Mouse (Mus musculus) ES-E14 (cell line): ENCODE measurements around the gene Tcn2. TPM values are rescaled to one million over a fixed set of nuclear protein-coding genes. Genes with fewer than 3 reads are reported as not detected.
"Not testable (repeated sequence)": the region's sequence is repeated elsewhere in the genome, so short reads cannot be mapped to it uniquely, and the experiment has no call there.

Source experiments
- DNase-seq: peaks from one replicate; pipeline ENCODE4 v3.0.0-alpha.2; 2013; ENCODE audit warnings: low read depth, low spot score
- H3K27ac ChIP-seq: 2 replicates; pipeline ENCODE4 v1.5.1; 2012; ENCODE audit warnings: low read depth, mild to moderate bottlenecking, low read length, moderate library complexity, mixed read lengths; ENCODE audit not compliant: poor library complexity, insufficient read depth, severe bottlenecking
- H3K36me3 ChIP-seq: 2 replicates; pipeline ENCODE4 v1.6.1; 2012; ENCODE audit warnings: mild to moderate bottlenecking, low read length, moderate library complexity, mixed read lengths; ENCODE audit not compliant: control insufficient read depth, poor library complexity, insufficient read depth, severe bottlenecking
- H3K4me1 ChIP-seq, 2 experiments: fragments of 150-350 bp in 1 of 2; sonication (generic) in 1 of 2; 2 replicates each; pipeline ENCODE4 v1.6.1; 2012; ENCODE audit warnings: low read length in 2 of 2, mild to moderate bottlenecking in 1 of 2, mixed read lengths in 1 of 2; ENCODE audit not compliant: control insufficient read depth in 2 of 2, insufficient read depth in 2 of 2, poor library complexity in 1 of 2
- H3K4me3 ChIP-seq, 2 experiments: fragments of 150-350 bp in 1 of 2; sonication (generic) in 1 of 2; 2 replicates each; pipeline ENCODE4 v1.5.1; 2012; ENCODE audit warnings: low read length in 2 of 2, low read depth in 1 of 2, mild to moderate bottlenecking in 1 of 2, mixed read lengths in 1 of 2; ENCODE audit not compliant: insufficient read depth in 1 of 2, poor library complexity in 1 of 2, severe bottlenecking in 1 of 2
- H3K9ac ChIP-seq: 2 replicates; pipeline ENCODE4 v1.6.1; 2012; ENCODE audit warnings: low read depth, mild to moderate bottlenecking, low read length, mixed read lengths; ENCODE audit not compliant: poor library complexity, insufficient read depth, severe bottlenecking
- H3K9me3 ChIP-seq: fragments of 150-350 bp; sonication (generic); 2 replicates; pipeline ENCODE4 v1.6.1; 2012; ENCODE audit warnings: low read depth, mild to moderate bottlenecking, low read length; ENCODE audit not compliant: control insufficient read depth, insufficient read depth
- CHD2 ChIP-seq: IDR thresholded peaks from 2 replicates; pipeline ENCODE4 v1.6.1; 2014; ENCODE audit warnings: mild to moderate bottlenecking, low read depth, low read length, inconsistent platforms
- HCFC1 ChIP-seq: IDR thresholded peaks from 2 replicates; pipeline ENCODE4 v1.6.1; 2012; ENCODE audit warnings: low read length, inconsistent platforms, borderline replicate concordance; ENCODE audit not compliant: insufficient read depth
- MAFK ChIP-seq: IDR thresholded peaks from 2 replicates; pipeline ENCODE4 v1.6.1; 2014; ENCODE audit warnings: mild to moderate bottlenecking, low read depth, low read length, inconsistent platforms; ENCODE audit not compliant: insufficient read depth
- ZC3H11A ChIP-seq: IDR thresholded peaks from 2 replicates; pipeline ENCODE4 v1.6.1; 2012; ENCODE audit warnings: low read depth, mild to moderate bottlenecking, inconsistent platforms, low read length, borderline replicate concordance
- ZNF384 ChIP-seq: IDR thresholded peaks from 2 replicates; pipeline ENCODE4 v1.6.1; 2012; ENCODE audit warnings: low read depth, low read length, inconsistent platforms
- in situ Hi-C, 2 experiments: fragments of 600-800 bp; cut with MboI; formaldehyde crosslinking; loops; one replicate each; pipeline ENCODE4 v1.15.1; 2025; ENCODE audit warnings: low sequenced_read_pairs in 2 of 2, inconsistent platforms in 1 of 2; ENCODE audit not compliant: unreplicated experiment in 2 of 2
- total RNA-seq: library from RNA; depleted of rRNA; stranded (reverse); fragments of 300-350 nt; gene quantifications from 2 replicates; pipeline ENCODE4 v1.2.3, GENCODE M21; 2012

Gene Tcn2
- total RNA-seq, 1 experiment: 32.4 TPM

- H3K9ac ChIP-seq: peak within 1 kb of the TSS; percentile 63
- peaks cover 3 to 7% of the 10 kb centered on the region in 2 experiments; a peak in 2 of 4 replicates for H3K4me1 ChIP-seq
- peak within 1 kb of the TSS; percentile 26; the same call in 1 of the 2 replicates for H3K27ac ChIP-seq
- TF ChIP-seq ZC3H11A: peak; percentile 65; the same call in 1 of the 2 replicates
- no peak for TF ChIP-seq MAFK
- in situ Hi-C loops: no loop called here
- no peaks in the 10 kb centered on the region for H3K36me3 ChIP-seq
- H3K9me3 ChIP-seq: no peaks in the 10 kb centered on the region
- DNase-seq: peak; percentile 82
- peak within 1 kb of the TSS; percentile 64 to 87 for H3K4me3 ChIP-seq
Measured at GRCm38 (mm10) chr11:3914109-3914840, 17.7 kb downstream of the Tcn2 start, which contains the start of gene Slc35e4. Gene Slc35e4 (minus strand): TSS chr11:3914664.

GRCm38 (mm10) chr11:3913316-3914108 lies 18.4 kb downstream of the Tcn2 start:
- no peaks in the 10 kb centered on the region for H3K9me3 ChIP-seq
- H3K9ac ChIP-seq: peak overlapping the region; percentile 63
- no peaks in the 10 kb centered on the region for H3K36me3 ChIP-seq
- peak; percentile 75 for DNase-seq
- TF ChIP-seq HCFC1: 0 out of 2 replicates have a peak, but pooled peaks have one; percentile 57
- TF ChIP-seq ZC3H11A: no peak
- H3K4me1 ChIP-seq: peaks cover 3 to 7% of the 10 kb centered on the region in 2 experiments; a peak in 2 of 4 replicates
- no peak overlapping the region for H3K27ac ChIP-seq
- in situ Hi-C loops: no loop called here
- peak overlapping the region; percentile 64 to 87 for H3K4me3 ChIP-seq

- Histone ChIP-seq H3K9me3 (no peaks in the 10 kb centered on the region), H3K36me3 (no peaks in the 10 kb centered on the region), H3K27ac (no peak overlapping the region), H3K4me1 (peaks cover 3 to 7% of the 10 kb centered on the region in 2 experiments; a peak in 2 of 4 replicates), H3K4me3 (peak overlapping the region; percentile 64 to 87), H3K9ac (peak overlapping the region; percentile 63; the same call in 1 of the 2 replicates)
- in situ Hi-C loops: no loop called here
- TF ChIP-seq MAFK: no peak
- no peak for TF ChIP-seq CHD2
- no peak for TF ChIP-seq ZC3H11A
- TF ChIP-seq HCFC1: no peak
- TF ChIP-seq ZNF384: no peak
- no peak for DNase-seq
Measured at GRCm38 (mm10) chr11:3912875-3913271, 19.1 kb downstream of the Tcn2 start.

- no peak for DNase-seq
- no peak overlapping the region for H3K9ac ChIP-seq
- in situ Hi-C loops: no loop called here
- H3K4me3 ChIP-seq: peak overlapping the region; percentile 64 to 87; a peak in 2 of 4 replicates
- H3K9me3 ChIP-seq: no peaks in the 10 kb centered on the region
- H3K4me1 ChIP-seq: peaks cover 3 to 7% of the 10 kb centered on the region in 2 experiments; a peak in 2 of 4 replicates
- TF ChIP-seq MAFK: no peak
- no peak for TF ChIP-seq HCFC1
- no peak for TF ChIP-seq ZNF384
- TF ChIP-seq CHD2: no peak
- TF ChIP-seq ZC3H11A: no peak
- H3K27ac ChIP-seq: no peak overlapping the region
- no peaks in the 10 kb centered on the region; the same call in 1 of the 2 replicates for H3K36me3 ChIP-seq
Measured at GRCm38 (mm10) chr11:3912100-3912874, 19.7 kb downstream of the Tcn2 start.

- DNase-seq, H3K9me3 ChIP-seq, H3K27ac ChIP-seq, H3K4me3 ChIP-seq, H3K4me1 ChIP-seq, H3K36me3 ChIP-seq, H3K9ac ChIP-seq, in situ Hi-C loops: not testable (repeated sequence)
Measured at GRCm38 (mm10) chr11:3911440-3911839, 20.5 kb downstream of the Tcn2 start.
